In genomic region chrX:43235844-43236243, GRCm38 (mm10) we compare ENCODE assay signal across 19 mouse cellular contexts.
DNase-seq lines count a peak whose midpoint lies in the region; ATAC-seq and TF ChIP-seq lines count a peak whose summit lies in the region.
"Had no signal": no experiment of that assay in that cellular context is flagged by ENCODE, and none has a peak within 500 bp of the region (broad histone marks: within the 10 kb centered on the region; RNA-seq: fewer than 3 reads in every experiment).

No protein-coding gene starts in this region.

- no peak overlapping the region for H3K27ac ChIP-seq in forebrain, postnatal 0 days (ENCODE audit: low read depth, low read length)
- no peak overlapping the region for H3K27ac ChIP-seq in forebrain, embryonic 16.5 days (ENCODE audit: low read length)
- H3K27ac ChIP-seq: embryonic facial prominence, embryonic 10.5 days; embryonic facial prominence, embryonic 12.5 days; forebrain, embryonic 12.5 days; forebrain, embryonic 15.5 days had no signal

- H3K9ac ChIP-seq in forebrain, postnatal 0 days = no peak overlapping the region
- no peak overlapping the region for H3K9ac ChIP-seq in forebrain, embryonic 16.5 days (replicated peaks; ENCODE audit: low read depth, low read length)
- H3K9ac ChIP-seq: embryonic facial prominence, embryonic 12.5 days; forebrain, embryonic 12.5 days; forebrain, embryonic 15.5 days had no signal

- 65% methylated on average over 4 of the region's 4 CpGs for WGBS in forebrain, postnatal 0 days
- 60% methylated on average over 4 of the region's 4 CpGs for WGBS in forebrain, embryonic 16.5 days

- no peak for TF ChIP-seq CTCF in forebrain, postnatal 0 days (IDR thresholded peaks at IDR 0.05; ENCODE audit: low read depth)
- TF ChIP-seq CTCF in brain, embryonic 14.5 days (IDR thresholded peaks at IDR 0.05; ENCODE audit: borderline replicate concordance, extremely low read depth, insufficient read depth, insufficient read length) = no peak

- TF ChIP-seq POLR2A in brain, embryonic 14.5 days (IDR thresholded peaks at IDR 0.05; ENCODE audit: borderline replicate concordance, extremely low read depth, insufficient read depth, insufficient read length, poor library complexity, severe bottlenecking) = no peak

- no peak overlapping the region for H3K4me2 ChIP-seq in forebrain, postnatal 0 days (ENCODE audit: low read depth)
- no peak overlapping the region for H3K4me2 ChIP-seq in forebrain, embryonic 16.5 days (ENCODE audit: low read length)
- H3K4me2 ChIP-seq: embryonic facial prominence, embryonic 12.5 days; forebrain, embryonic 12.5 days; forebrain, embryonic 15.5 days had no signal

- H3K27me3 ChIP-seq in forebrain, postnatal 0 days (ENCODE audit: insufficient read depth, low read length) = no peaks in the 10 kb centered on the region
- H3K27me3 ChIP-seq in forebrain, embryonic 16.5 days (replicated peaks; ENCODE audit: control insufficient read depth, insufficient read depth, low read length) = no peaks in the 10 kb centered on the region
- H3K27me3 ChIP-seq: embryonic facial prominence, embryonic 12.5 days; forebrain, embryonic 12.5 days; forebrain, embryonic 15.5 days had no signal

- no peaks in the 10 kb centered on the region for H3K4me1 ChIP-seq in forebrain, postnatal 0 days (ENCODE audit: insufficient read depth)
- H3K4me1 ChIP-seq in forebrain, embryonic 16.5 days (replicated peaks; ENCODE audit: control insufficient read depth, insufficient read depth, low read length) = no peaks in the 10 kb centered on the region
- H3K4me1 ChIP-seq: embryonic facial prominence, embryonic 10.5 days; embryonic facial prominence, embryonic 12.5 days; forebrain, embryonic 12.5 days; forebrain, embryonic 15.5 days had no signal

- peak; percentile 32 for DNase-seq in forebrain, postnatal 0 days
- peak; percentile 2 to 11 for DNase-seq in frontal cortex, adult 2 months (ENCODE audit: extremely low spot score in 1 of 2, low spot score in 1 of 2)
- no peak for DNase-seq in frontal cortex, postnatal 25 days (ENCODE audit: low spot score in 2 of 2)
- peak; percentile 15 for DNase-seq in brain, embryonic 14.5 days (ENCODE audit: low read depth)
- no peak for DNase-seq in left cerebral cortex, adult 9 months (ENCODE audit: low spot score in 2 of 2)
- DNase-seq in cerebellum, postnatal 36 days = no peak
- DNase-seq: adrenal gland, adult 2 months; adrenal gland, postnatal 10 days; adrenal gland, postnatal 25 days; cerebellum, adult 11 months; cerebellum, adult 18-20 months; cerebellum, adult 8-10 months; cerebellum, adult 9-11 months; cerebellum, postnatal 14 days had no signal

- H3K36me3 ChIP-seq in forebrain, postnatal 0 days (ENCODE audit: insufficient read depth) = no peaks in the 10 kb centered on the region
- no peaks in the 10 kb centered on the region for H3K36me3 ChIP-seq in forebrain, embryonic 16.5 days (ENCODE audit: control insufficient read depth, insufficient read depth)
- H3K36me3 ChIP-seq: embryonic facial prominence, embryonic 10.5 days; embryonic facial prominence, embryonic 12.5 days; forebrain, embryonic 12.5 days; forebrain, embryonic 15.5 days had no signal

- no peak overlapping the region for H3K4me3 ChIP-seq in forebrain, postnatal 0 days (ENCODE audit: low read depth, low read length)
- no peak overlapping the region for H3K4me3 ChIP-seq in forebrain, embryonic 16.5 days (replicated peaks; ENCODE audit: low read length)
- H3K4me3 ChIP-seq: embryonic facial prominence, embryonic 10.5 days; embryonic facial prominence, embryonic 12.5 days; forebrain, embryonic 12.5 days; forebrain, embryonic 15.5 days had no signal

- H3K9me3 ChIP-seq in forebrain, postnatal 0 days (ENCODE audit: low read length) = no peaks in the 10 kb centered on the region
- no peaks in the 10 kb centered on the region for H3K9me3 ChIP-seq in forebrain, embryonic 16.5 days (ENCODE audit: control insufficient read depth, low read length)
- H3K9me3 ChIP-seq: embryonic facial prominence, embryonic 10.5 days; embryonic facial prominence, embryonic 12.5 days; forebrain, embryonic 12.5 days; forebrain, embryonic 15.5 days had no signal

- ATAC-seq in forebrain, postnatal 0 days = peak; percentile 70
- ATAC-seq in forebrain, embryonic 16.5 days = no peak
- ATAC-seq: forebrain, embryonic 15.5 days had no signal

Comparison
In these comparisons a context has a peak if more than half of its experiments do, and no peak if none do; other contexts are left out.
1. DNase-seq: peak in forebrain, postnatal 0 days (single experiment), frontal cortex, adult 2 months (2 of 2) and brain, embryonic 14.5 days (single experiment); none in frontal cortex, postnatal 25 days (0 of 2), left cerebral cortex, adult 9 months (0 of 2) and cerebellum, postnatal 36 days (0 of 2).